Mouse (Mus musculus): ENCODE results near the gene Washc2.

Washc2 gene

DNA sequence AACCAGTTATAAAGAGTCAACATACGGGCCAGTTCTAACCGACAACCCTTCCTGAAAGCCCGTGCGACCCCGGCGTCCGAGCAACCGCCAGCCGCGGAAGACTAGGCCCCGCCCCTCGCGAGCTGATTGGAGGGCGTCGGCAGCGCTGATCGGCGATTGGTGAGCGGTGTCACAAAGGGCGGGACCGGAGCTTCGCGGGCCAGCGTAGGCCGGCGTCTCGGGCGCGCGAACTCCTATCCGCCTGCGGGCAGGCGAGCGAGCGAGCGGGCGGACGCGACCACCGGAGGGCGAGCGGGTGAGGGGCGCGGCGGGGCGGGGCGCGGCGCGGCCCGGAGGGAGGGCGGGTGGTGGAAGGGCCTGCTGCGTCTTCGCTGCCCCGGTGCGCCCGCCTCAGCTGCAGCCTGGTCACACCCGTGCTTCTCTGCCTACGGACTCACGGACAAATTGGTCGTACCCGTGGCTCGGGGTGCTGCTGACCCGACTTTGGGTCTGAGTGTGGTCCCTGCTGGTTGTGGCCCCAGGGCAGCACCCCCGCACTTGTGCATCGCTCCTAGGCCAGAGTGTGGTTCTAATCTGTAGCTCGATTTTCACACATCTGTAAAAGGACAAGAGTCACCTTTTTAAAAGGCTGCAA, 56.3 kb downstream of the Washc2 start, which contains the start of gene Zfand4:
Gene Zfand4, plus strand, starts transcription at position 205 of the 634 bp plus-strand sequence.
- peak; percentile 93 to 95 for DNase-seq

DNA sequence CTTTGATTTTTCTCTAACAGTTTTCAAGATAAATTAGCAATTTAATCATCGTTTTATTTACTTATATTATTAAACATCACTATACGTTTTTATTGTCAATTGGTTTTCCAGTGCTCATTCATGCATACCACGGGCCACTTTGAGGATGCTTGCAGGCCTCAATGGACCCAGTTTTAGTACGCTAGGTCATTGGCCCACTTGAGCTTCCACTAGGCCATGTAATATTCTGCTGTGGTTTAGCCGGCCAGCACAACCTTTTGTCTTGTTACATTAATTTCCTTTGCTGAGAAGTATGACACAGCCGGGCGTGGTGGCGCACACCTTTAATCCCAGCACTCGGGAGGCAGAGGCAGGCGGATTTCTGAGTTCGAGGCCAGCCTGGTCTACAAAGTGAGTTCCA, 57.0 kb downstream of the Washc2 start:
- no peak for DNase-seq

DNA sequence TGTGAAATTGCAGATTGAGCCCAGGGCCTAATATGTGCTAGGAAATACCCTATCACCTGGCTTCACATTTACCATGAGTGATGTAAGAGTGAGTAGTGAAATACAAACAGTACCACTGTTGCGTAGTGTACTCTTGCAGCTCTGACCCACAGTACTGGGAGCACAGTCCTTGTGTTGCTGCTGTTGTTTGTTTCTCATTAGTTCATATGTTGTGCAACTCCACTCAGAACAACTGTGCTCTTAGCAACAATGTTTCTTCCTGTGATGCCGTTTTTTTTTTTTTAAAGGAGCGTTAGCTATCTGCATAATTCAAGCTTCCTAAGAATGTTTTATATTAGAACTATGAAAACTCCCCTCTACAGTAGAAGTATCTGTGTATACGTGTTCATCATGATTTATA, 57.8 kb downstream of the Washc2 start:
- no peak for DNase-seq

DNA sequence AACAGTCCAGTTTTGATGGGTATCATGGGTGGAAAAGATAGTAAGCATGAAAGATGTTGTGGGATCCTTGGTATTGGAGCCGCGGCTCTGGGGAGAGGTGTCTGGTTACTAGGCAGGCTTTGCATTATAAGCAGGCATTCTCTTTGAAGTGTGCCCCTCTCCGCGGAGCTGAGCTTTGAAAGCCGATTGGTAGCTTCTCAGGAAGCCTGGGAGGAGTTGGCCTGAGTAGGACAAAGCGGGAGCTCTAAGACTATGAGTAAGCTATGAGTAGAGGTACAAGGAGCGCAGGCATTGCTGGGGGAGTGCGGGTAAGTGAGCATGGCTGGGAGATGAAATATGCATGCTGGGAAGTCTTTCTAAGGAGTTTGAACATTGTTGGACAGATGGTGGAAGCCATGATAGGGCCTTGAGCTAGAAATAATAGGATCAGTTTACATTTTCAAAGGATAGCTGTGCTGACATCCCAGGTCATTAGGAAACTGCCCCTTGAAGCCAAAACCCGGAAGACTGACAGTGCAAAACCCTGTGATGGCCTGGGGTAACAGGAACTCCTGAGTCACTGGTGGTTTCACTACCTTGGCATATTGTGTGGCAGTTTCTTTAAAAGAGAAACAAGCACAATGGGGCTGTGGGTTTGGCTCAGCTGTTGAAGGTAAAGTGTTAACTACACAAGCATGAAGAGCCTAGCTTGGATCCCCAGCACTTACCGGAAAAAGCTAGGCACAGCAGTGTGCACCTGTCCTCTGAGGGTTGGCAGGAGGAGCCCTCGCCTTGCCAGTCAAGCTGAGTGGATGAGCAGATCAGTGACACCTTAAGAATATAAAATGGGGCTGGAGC, 58.7 kb downstream of the Washc2 start:
- DNase-seq, result peak; percentile 27 to 54

DNA sequence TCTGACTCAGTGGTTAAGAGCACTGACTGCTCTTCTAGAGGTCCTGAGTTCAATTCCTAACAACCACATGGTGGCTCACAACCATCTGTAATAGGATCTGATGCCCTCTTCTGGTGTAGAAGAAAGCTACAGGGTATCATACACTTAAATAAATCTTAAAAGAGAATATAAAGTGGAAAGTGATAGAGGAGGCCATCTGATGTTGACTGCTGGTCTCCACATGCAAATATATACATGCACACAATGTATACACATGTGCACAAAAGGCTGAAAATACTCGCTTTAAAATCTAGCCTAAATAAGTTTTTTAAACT, 59.2 kb downstream of the Washc2 start:
- DNase-seq, result no peak

DNA sequence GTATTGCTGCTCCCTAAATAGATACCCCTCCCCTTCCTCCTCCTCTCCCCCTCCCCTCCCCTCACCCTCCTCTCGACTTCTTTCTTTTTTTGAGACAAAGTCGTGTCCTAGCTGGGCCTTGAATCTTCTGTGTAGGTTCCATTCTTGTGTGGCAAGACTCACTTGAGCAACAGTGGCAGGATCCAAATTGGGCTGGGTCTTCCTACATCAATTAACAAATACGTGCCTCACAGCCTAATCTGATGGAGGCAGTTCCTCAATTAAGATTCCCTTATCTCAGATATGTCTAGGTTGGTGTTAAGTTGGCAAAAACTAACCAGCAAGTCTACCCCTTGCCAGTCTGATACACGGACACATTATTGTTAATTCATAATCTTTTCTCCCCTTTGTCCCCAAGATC, 67.9 kb downstream of the Washc2 start:
- no peak for DNase-seq

DNA sequence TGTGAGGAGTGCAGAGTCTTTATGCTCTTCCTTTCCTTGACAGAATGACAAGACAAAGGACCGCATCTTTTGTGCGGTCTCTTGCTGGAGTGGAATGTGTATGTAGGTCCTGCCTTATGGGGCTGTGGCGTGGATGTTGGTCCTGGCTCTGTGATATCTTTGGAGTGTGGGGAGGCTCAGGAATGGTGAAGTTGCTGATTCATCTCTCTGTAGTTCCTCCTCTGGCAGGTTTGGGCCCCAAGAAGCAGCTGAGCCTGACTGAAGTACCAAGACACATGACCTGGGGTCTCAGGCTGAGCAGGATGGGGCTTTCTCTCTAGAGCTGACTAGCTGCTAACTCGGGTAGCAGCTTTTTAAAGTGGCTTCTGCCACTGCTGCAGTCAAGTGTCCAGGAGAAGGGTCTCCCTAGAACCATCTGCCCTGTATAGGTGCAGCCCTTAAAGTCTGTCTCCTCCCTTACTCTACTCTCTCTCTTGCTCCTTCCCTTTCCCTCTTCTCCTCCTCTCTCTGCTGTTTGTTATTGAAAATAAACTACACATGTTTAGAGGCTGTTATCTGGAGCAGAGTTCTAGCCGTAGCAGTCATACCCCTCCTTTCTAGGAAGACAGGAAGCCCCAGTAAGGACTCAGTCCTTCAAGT, 71.0 kb downstream of the Washc2 start:
- DNase-seq, result no peak

DNA sequence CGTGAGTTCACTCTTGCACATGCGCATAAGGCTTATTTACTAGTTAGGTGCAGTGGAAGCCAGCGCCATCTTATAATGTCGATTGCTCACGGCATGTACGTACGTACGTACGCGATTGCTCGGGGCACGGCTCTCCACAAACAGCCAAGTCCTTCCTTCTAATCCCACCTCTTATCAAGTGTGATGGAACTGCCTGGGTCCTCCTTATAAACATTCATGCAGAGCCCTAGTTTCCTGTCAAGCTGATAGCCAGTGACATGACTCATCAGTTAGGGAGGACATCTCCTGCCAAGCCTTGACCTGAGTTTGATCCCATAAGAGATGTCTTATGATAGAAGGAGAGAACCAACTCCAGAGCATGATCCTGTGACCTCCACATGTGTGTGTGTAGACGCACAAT, 73.2 kb downstream of the Washc2 start:
- no peak for DNase-seq

DNA sequence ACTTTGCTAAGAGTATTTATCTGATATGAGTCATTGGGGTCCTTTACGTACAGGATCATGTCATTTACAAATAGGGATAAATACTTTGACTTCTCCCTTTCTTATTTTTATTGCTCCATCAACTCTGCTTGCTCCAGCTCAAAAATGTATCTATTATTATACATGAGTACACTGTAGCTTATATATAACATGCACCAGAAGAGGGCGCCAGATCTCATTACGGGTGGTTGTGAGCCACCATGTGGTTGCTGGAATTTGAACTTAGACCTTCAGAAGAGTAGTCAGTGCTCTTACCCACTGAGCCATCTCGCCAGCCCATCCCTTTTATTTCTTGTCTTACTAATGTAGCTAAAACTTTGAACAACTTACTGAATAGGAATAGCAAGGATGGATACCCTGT, 74.7 kb downstream of the Washc2 start:
- DNase-seq, result peak; percentile 31 to 42

DNA sequence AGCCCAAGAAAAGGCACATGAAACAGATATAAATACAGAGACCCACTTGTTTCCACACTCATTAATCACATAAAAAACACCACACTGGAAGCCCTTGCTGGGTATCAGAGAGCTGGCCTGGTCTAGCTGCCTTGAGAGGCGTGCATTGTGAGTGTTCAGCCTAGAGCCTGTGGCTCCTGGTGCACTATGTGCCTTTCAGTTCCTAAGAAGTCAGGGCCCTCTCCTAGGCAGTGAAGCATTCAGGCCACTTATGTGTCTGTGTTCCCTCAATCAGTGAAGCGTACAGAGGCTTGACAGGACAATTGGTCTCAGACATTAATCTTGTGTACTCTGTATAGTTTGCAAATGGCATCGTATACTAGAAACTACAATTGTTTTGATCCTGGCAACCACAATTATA, 75.4 kb downstream of the Washc2 start:
- DNase-seq, result no peak

DNA sequence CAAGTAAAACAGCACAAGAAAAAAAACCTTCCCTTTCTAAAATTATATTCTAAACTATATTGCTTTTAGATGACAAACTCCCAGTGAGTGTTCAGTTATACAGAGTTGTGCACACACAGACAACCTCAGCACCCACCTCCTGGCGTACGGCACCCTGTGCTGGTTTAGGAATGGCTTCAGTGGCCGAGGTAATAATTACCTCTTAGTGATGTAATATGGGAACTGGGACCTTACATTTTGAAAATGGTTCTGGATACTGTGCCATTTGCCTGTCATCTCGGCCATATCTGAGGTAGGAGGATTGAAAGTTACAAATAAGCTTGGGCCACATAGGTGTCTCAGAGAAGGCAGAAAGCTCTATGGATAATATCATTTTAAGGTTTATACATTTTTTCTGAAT, 78.5 kb downstream of the Washc2 start:
- DNase-seq, result no peak

DNA sequence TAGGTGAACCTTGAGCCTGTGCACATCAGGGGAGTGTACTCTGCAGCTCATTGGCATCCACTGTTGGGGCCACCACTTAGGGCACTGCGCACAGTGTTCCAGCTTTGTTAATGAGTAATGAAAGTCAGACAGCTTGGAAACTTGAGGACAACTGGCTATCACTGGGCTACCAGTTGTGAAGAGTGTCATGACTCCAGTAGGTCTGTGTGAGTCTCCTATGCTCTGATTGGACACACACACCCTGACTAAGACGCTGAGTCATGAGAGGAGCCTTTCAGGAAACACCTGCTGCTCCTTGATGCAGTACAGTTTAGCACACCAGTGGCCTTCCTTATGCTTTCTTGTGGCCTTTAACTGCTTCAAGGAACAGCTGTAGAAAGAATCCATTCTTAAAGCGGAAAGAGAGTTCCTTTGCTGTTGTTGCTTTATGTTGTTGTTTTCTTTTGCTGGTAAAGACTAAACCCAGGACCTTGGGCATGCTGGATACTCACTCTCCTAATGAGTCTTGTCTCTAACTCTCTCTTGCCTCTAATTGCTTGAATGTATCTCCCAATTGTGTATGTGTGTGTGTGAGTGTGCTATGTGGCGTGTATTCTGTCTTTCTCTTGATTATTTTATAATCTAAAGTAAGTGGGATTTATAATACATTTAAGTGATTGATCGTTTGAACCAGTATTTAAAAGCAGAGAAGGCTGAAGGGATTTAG, 79.2 kb downstream of the Washc2 start:
- peak; percentile 47 to 72 for DNase-seq

DNA sequence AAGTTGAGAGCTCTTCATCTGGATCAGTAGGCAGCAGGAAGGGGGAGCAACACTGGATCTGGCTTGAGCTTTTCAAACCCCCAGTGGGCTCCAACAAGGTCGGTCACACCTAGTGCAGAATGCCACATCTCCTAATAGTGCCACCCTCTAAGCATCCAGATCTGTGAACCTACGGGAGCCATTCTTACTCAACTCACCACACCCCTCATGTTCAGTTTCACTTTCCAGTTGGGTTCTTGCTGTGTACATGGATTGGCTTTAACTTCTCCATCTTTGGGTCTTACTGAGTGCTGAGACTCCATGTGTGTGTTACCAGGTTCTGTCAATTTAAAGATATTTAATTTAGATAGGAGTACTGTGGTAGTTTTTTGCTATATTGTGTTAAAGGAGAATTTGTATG, 103.6 kb downstream of the Washc2 start:
- no peak for DNase-seq

Measured in thymus, postnatal 36 days (tissue).